14 mouse cellular contexts compared by ENCODE assay signal in the genomic region with DNA sequence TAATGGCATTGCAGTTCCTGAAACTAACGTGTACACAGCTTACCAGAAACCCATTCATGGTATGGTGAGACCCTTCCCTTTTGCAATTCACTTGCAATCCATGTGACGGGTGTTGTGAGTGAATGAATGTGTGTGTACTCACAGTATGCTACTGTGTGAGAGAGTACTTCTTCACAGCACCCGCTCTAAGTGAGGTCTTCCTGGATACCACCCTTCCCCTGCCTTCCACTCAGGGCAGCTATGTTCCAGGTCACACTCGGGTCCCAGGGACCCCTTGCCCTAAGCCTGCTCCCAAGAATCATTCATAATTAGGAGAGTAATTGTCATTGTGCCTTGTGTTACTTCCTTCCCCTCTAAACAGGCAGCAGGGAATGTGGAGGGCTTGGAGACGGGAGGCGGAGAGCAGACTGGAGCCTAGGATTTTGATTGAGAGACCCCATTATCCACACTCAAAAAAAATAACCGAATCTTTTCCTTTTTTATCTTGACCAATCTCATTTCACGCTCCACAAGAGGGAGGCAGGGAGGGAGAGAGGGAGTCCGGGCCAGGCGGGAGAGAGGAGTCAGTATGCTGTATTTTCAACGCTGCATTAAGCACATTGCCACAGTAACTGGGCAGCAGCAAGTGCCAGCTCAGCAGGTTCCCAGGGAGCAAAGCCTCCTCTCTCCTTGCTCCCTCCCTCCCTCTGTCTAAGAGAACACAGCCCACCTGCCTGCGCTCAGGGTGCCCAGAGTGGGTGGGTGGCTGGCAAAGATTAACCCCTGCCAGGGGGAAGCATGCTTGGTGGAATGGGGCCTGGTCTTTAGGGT. TPM values are rescaled to one million over a fixed set of nuclear protein-coding genes. Genes with fewer than 3 reads are reported as not detected.
A peak's percentile ranks its signal among the peaks of the same experiment; 100 is the strongest.
DNase-seq lines count a peak whose midpoint lies in the region; ATAC-seq and TF ChIP-seq lines count a peak whose summit lies in the region.
"Had no signal": no experiment of that assay in that cellular context is flagged by ENCODE, and none has a peak within 500 bp of the region (broad histone marks: within the 10 kb centered on the region; RNA-seq: fewer than 3 reads in every experiment).

No protein-coding gene starts in this region.

- H3K4me3 ChIP-seq in forebrain, embryonic 11.5 days (ENCODE audit: low read depth, low read length), result no peak overlapping the region
- H3K4me3 ChIP-seq in kidney, embryonic 14.5 days (ENCODE audit: low read length), result no peak overlapping the region
- H3K4me3 ChIP-seq in midbrain, embryonic 15.5 days, result no peak overlapping the region
- no peak overlapping the region for H3K4me3 ChIP-seq in left cerebral cortex, adult 2 months
- H3K4me3 ChIP-seq: embryonic facial prominence, embryonic 12.5 days; liver, embryonic 13.5 days; megakaryocyte, embryonic 14.5 days had no signal

- no peak overlapping the region for H3K4me2 ChIP-seq in forebrain, embryonic 11.5 days (ENCODE audit: low read depth, low read length, severe bottlenecking)
- H3K4me2 ChIP-seq in kidney, embryonic 14.5 days (replicated peaks; ENCODE audit: low read depth, low read length), result no peak overlapping the region
- H3K4me2 ChIP-seq in midbrain, embryonic 15.5 days, result no peak overlapping the region
- H3K4me2 ChIP-seq: embryonic facial prominence, embryonic 12.5 days; liver, embryonic 13.5 days had no signal

- H3K9ac ChIP-seq in forebrain, embryonic 11.5 days (ENCODE audit: low read length), result no peak overlapping the region
- no peak overlapping the region for H3K9ac ChIP-seq in kidney, embryonic 14.5 days (ENCODE audit: low read depth, low read length)
- H3K9ac ChIP-seq in midbrain, embryonic 15.5 days, result no peak overlapping the region
- H3K9ac ChIP-seq: embryonic facial prominence, embryonic 12.5 days; liver, embryonic 13.5 days had no signal

- peak; percentile 66 for ATAC-seq in forebrain, embryonic 11.5 days (replicated peaks; ENCODE audit: low FRiP score)
- peak; percentile 96 for ATAC-seq in kidney, embryonic 14.5 days (ENCODE audit: low FRiP score, low TSS enrichment)
- peak; percentile 95 for ATAC-seq in midbrain, embryonic 15.5 days (replicated peaks)

- H3K4me1 ChIP-seq in forebrain, embryonic 11.5 days (replicated peaks; ENCODE audit: control insufficient read depth, insufficient read depth, low read length), result peaks cover 2% of the 10 kb centered on the region; the same call in 1 of the 2 replicates
- H3K4me1 ChIP-seq in kidney, embryonic 14.5 days (ENCODE audit: control insufficient read depth, insufficient read depth, low read length), result peaks cover 15% of the 10 kb centered on the region
- H3K4me1 ChIP-seq in midbrain, embryonic 15.5 days, result peaks cover 9% of the 10 kb centered on the region
- H3K4me1 ChIP-seq: embryonic facial prominence, embryonic 12.5 days; liver, embryonic 13.5 days had no signal

- TF ChIP-seq CTCF in left cerebral cortex, adult 2 months (IDR thresholded peaks at IDR 0.05), result no peak

- DNase-seq in cerebellum, postnatal 36 days, result peak; percentile 12 to 28
- DNase-seq in cerebellum, adult 11 months, result no peak
- DNase-seq in forebrain, embryonic 11.5 days (ENCODE audit: low spot score), result no peak
- DNase-seq in left cerebral cortex, adult 2 months (ENCODE audit: extremely low spot score in 1 of 2, low spot score in 2 of 2), result no peak
- DNase-seq in spleen, postnatal 14 days (ENCODE audit: low spot score in 2 of 2), result no peak
- DNase-seq in spleen, postnatal 10 days (ENCODE audit: low spot score in 2 of 2), result no peak
- DNase-seq: heart, postnatal 36 days; liver, embryonic 13.5 days; right cerebral cortex, postnatal 14 days had no signal

- H3K27ac ChIP-seq in forebrain, embryonic 11.5 days (ENCODE audit: low read depth, low read length), result no peak overlapping the region
- H3K27ac ChIP-seq in kidney, embryonic 14.5 days (ENCODE audit: low read depth, low read length), result peak overlapping the region; percentile 92
- H3K27ac ChIP-seq in midbrain, embryonic 15.5 days, result peak overlapping the region; percentile 52
- H3K27ac ChIP-seq in left cerebral cortex, adult 2 months, result no peak overlapping the region
- H3K27ac ChIP-seq: embryonic facial prominence, embryonic 12.5 days; liver, embryonic 13.5 days had no signal

- no peaks in the 10 kb centered on the region for H3K9me3 ChIP-seq in forebrain, embryonic 11.5 days (ENCODE audit: control insufficient read depth, low read length)
- no peaks in the 10 kb centered on the region for H3K9me3 ChIP-seq in kidney, embryonic 14.5 days (ENCODE audit: control insufficient read depth, low read length)
- H3K9me3 ChIP-seq in midbrain, embryonic 15.5 days, result no peaks in the 10 kb centered on the region
- H3K9me3 ChIP-seq: embryonic facial prominence, embryonic 12.5 days; liver, embryonic 13.5 days; megakaryocyte, embryonic 14.5 days had no signal

- H3K36me3 ChIP-seq in forebrain, embryonic 11.5 days (ENCODE audit: control insufficient read depth, insufficient read depth, low read length), result no peaks in the 10 kb centered on the region
- H3K36me3 ChIP-seq in kidney, embryonic 14.5 days (ENCODE audit: control insufficient read depth, insufficient read depth, low read length), result peaks cover 33% of the 10 kb centered on the region
- H3K36me3 ChIP-seq in midbrain, embryonic 15.5 days (replicated peaks), result no peaks in the 10 kb centered on the region
- H3K36me3 ChIP-seq: embryonic facial prominence, embryonic 12.5 days; liver, embryonic 13.5 days had no signal

- intact Hi-C loops in left cerebral cortex, adult 2 months (cut with DNase I), result no loop called here

- 28% methylated on average over 11 of the region's 12 CpGs for WGBS in forebrain, embryonic 11.5 days
- WGBS in kidney, embryonic 14.5 days, result 33% methylated on average over 12 of the region's 12 CpGs
- 18% methylated on average over 12 of the region's 12 CpGs for WGBS in midbrain, embryonic 15.5 days

- no peaks in the 10 kb centered on the region for H3K27me3 ChIP-seq in forebrain, embryonic 11.5 days (ENCODE audit: control insufficient read depth, insufficient read depth, low read length)
- H3K27me3 ChIP-seq in kidney, embryonic 14.5 days (ENCODE audit: control insufficient read depth, insufficient read depth, low read length), result no peaks in the 10 kb centered on the region
- 0 out of 2 replicates have a peak, but pooled peaks cover 3% of the 10 kb centered on the region for H3K27me3 ChIP-seq in midbrain, embryonic 15.5 days (replicated peaks)
- H3K27me3 ChIP-seq: embryonic facial prominence, embryonic 12.5 days; liver, embryonic 13.5 days had no signal

RNA-seq across cellular contexts. Expression of a gene that starts 47.3 kb away (rescaled TPM):
- polyA plus RNA-seq in forebrain, embryonic 11.5 days (2014; fragmentation: Nextera tagmentation; extraction: Ambion mirVana), result 0.75 and 0.79 TPM in 2 replicates
- 89.8 and 140 TPM in 2 replicates for polyA plus RNA-seq in kidney, embryonic 14.5 days (2014; fragmentation: Nextera tagmentation; extraction: Ambion mirVana)
- 3.3 and 3.6 TPM in 2 replicates for polyA plus RNA-seq in midbrain, embryonic 15.5 days (2015; fragmentation: Nextera tagmentation; extraction: Ambion mirVana)
- not detected for total RNA-seq in left cerebral cortex, adult 2 months (2021)
- total RNA-seq: heart, postnatal 36 days; layer of hippocampus, postnatal 14 days had no signal

Comparison
In these comparisons a context has a peak if more than half of its experiments do, and no peak if none do; other contexts are left out.
1. DNase-seq: peak in cerebellum, postnatal 36 days (2 of 2); none in cerebellum, adult 11 months (single experiment), forebrain, embryonic 11.5 days (single experiment), left cerebral cortex, adult 2 months (0 of 2), spleen, postnatal 14 days (0 of 2) and spleen, postnatal 10 days (0 of 2).
2. H3K27ac ChIP-seq: peak in kidney, embryonic 14.5 days (single experiment) and midbrain, embryonic 15.5 days (single experiment); none in forebrain, embryonic 11.5 days (single experiment) and left cerebral cortex, adult 2 months (single experiment).
3. RNA of a gene that starts 47.3 kb away (polyA plus RNA-seq): 89.8 to 140 TPM in kidney, embryonic 14.5 days; 3.3 to 3.6 TPM in midbrain, embryonic 15.5 days and 0.75 to 0.79 TPM in forebrain, embryonic 11.5 days; every median in the first group is over 10 times any median in the second.
4. Peak in every context shown above with its lines, with median percentiles within 50 percentile points of each other: ATAC-seq.